Mouse (Mus musculus): ENCODE data around the gene Klf12. TPM values are rescaled to one million over a fixed set of nuclear protein-coding genes. Genes with fewer than 3 reads are reported as not detected.

Klf12 gene
- polyA plus RNA-seq (2014; fragmentation: Illumina TruSeq; extraction: RNeasy Lipid Tissue Mini Kit (QIAGEN cat#74804); ENCODE audit: low read depth, low replicate concordance), result 2.9 TPM

DNA sequence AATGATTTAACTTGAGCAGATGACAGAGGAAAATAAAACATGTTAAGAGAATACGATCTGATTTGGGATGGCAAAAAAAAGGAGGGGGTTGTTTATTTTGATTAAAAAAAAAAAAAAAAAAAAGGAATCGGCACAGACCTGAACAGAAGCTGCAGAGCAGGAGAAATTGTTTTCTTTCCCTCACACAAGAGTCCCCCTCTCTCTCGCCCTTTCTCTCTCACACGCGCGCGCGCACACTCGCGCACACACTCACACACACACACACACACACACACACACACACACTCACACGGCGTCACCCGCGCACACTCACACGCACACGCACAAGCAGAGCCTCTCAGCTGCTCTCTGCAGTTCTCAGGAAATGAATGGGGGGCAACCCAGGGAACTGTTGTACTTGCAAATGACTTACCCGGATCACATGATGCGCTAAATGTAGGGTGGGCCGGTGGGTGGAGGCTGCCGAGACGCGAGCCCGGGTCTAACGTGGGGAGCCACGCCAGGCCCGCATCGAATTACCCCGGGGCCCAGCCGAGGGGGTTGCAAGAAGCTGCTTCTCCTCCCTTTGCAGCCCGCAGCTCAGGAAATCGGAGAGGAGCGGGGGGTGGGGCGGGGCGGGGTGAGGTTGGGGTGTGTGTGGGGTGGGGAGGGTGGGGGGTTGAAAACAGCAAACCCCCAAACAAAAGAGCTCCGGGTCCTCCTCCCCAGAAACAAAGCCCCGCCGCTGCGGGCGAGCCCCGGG is at the start of gene Klf12:
Klf12 (minus strand) TSS at position 561 of the 742 bp plus-strand sequence.

Measured in testis, adult 10 weeks (tissue).